Mouse (Mus musculus): ENCODE data around the gene Lgr5.

GRCm38 (mm10) chr10:115478441-115479141 is 109.0 kb downstream of the Lgr5 start:
- TF ChIP-seq CTCF (IDR thresholded peaks at IDR 0.05; ENCODE audit: low read depth, low read length) = no peak
- no peak for TF ChIP-seq POLR2A (IDR thresholded peaks at IDR 0.05; ENCODE audit: borderline replicate concordance, low read depth, low read length)

Measured in bone marrow macrophage, adult 2 months (primary cell).